Mouse (Mus musculus) erythroblast, embryonic 14.5 days (primary cell): ENCODE results near the gene Gm11634.

Experiments used
- GATA1 ChIP-seq: IDR thresholded peaks from 2 replicates; pipeline ENCODE4 v1.6.1; 2012; ENCODE audit warnings: low read length, inconsistent platforms, mixed read lengths
- TAL1 ChIP-seq: IDR thresholded peaks from 3 replicates; pipeline ENCODE4 v1.6.1; 2012; ENCODE audit warnings: low read length, inconsistent platforms, mixed read lengths

GRCm38 (mm10) chr11:101604116-101604515 is 5.1 kb upstream of the Gm11634 start:
- no peak for TF ChIP-seq TAL1
- TF ChIP-seq GATA1 = no peak
